Mouse (Mus musculus): Measurements from ENCODE around the gene Fth1.

GRCm38 (mm10) chr19:9987593-9987992, 7.2 kb downstream of the Fth1 start:
- TF ChIP-seq CTCF (IDR thresholded peaks at IDR 0.05; ENCODE audit: low read depth) = no peak
- no peak for TF ChIP-seq EP300 (IDR thresholded peaks at IDR 0.05; ENCODE audit: low read depth)
